Mouse (Mus musculus) testis, adult 2 months (tissue): ENCODE measurements around the gene Rps6kb1.

Experiments
- CTCF ChIP-seq: fragments of 200-500 bp; IDR thresholded peaks from 2 replicates; pipeline ENCODE4 v1.5.1; 2012; ENCODE audit warnings: low read depth, mild to moderate bottlenecking, inconsistent platforms, low read length, moderate library complexity; ENCODE audit not compliant: control insufficient read depth, insufficient read depth, insufficient replicate concordance
- POLR2A ChIP-seq: fragments of 200-500 bp; IDR thresholded peaks from 2 replicates; pipeline ENCODE4 v1.6.1; 2012; ENCODE audit warnings: low read depth, mild to moderate bottlenecking, inconsistent platforms, low read length, moderate library complexity; ENCODE audit not compliant: control insufficient read depth

DNA sequence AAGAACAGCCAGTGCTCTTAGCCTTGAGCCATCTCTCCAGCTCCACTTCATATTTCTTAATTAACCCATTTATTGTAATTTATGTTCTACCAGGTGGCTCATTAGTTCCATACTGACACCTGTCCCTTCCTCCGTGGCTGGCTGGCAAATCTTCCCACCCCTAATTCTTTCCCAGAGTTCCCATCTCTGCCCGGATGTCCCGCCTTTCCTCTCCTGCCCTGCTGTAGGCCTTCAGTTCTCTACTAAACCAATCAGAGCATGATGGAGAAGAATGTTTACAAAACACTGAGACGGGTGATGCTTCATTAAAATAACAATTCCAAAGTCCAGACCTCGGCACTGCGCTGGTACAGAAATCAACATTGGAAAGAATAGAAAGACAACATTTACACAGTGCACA lies 85.7 kb downstream of the Rps6kb1 start:
- TF ChIP-seq POLR2A (no peak), CTCF (no peak)
